Mouse (Mus musculus): ENCODE results near the gene Spns1. TPM values are rescaled to one million over a fixed set of nuclear protein-coding genes. Genes with fewer than 3 reads are reported as not detected.
"Not testable (repeated sequence)": the region's sequence is repeated elsewhere in the genome, so short reads cannot be mapped to it uniquely, and the experiment has no call there.

Gene Spns1
- polyA plus RNA-seq, 2 experiments: 11.6 to 21.7 TPM

DNA sequence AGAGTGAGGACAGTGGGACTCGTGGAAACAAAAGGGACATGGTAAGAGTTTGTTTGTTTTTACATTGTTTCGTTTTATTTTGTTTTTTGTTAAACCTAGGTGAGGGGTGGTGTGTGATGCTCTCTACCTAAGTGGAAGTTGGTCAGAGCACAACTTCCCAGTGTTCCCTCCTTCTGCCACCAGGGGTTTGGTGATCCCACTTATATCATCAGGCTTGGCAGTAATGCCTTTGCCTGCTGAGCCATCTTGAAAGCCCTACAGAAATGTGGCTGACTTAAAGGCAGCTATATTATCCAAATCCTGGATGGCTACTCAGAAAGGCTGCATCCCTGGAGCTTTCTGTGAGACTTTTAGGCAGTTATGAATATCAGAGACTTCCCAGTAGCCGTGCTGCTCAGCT lies 44.6 kb downstream of the Spns1 start:
- Histone ChIP-seq H3K9ac (replicated peaks) (no peak overlapping the region), H3K27ac (no peak overlapping the region), H3K4me2 (ENCODE audit: low read depth) (no peak overlapping the region), H3K4me1 (replicated peaks; ENCODE audit: control insufficient read depth in 2 of 2, insufficient read depth in 2 of 2, low read length in 1 of 2) (no peaks in the 10 kb centered on the region), H3K9me3 (ENCODE audit: control insufficient read depth, low read length) (no peaks in the 10 kb centered on the region), H3K36me3 (replicated peaks; ENCODE audit: control insufficient read depth, insufficient read depth, low read depth) (no peaks in the 10 kb centered on the region), H3K27me3 (ENCODE audit: control insufficient read depth, insufficient read depth, low read length) (no peaks in the 10 kb centered on the region), H3K4me3 (ENCODE audit: insufficient read depth in 1 of 2, low read depth in 2 of 2, low read length in 2 of 2) (no peak overlapping the region)
- ATAC-seq (ENCODE audit: insufficient read depth) (no peak), DNase-seq (ENCODE audit: low read depth in 3 of 3, low spot score in 3 of 3) (no peak)
- WGBS (ENCODE audit: insufficient replicate concordance): 48% methylated on average over 3 of the region's 3 CpGs
- TF ChIP-seq EP300 (IDR thresholded peaks at IDR 0.05; ENCODE audit: low read depth): no peak
- TF ChIP-seq CTCF (IDR thresholded peaks at IDR 0.05; ENCODE audit: low read depth): no peak

DNA sequence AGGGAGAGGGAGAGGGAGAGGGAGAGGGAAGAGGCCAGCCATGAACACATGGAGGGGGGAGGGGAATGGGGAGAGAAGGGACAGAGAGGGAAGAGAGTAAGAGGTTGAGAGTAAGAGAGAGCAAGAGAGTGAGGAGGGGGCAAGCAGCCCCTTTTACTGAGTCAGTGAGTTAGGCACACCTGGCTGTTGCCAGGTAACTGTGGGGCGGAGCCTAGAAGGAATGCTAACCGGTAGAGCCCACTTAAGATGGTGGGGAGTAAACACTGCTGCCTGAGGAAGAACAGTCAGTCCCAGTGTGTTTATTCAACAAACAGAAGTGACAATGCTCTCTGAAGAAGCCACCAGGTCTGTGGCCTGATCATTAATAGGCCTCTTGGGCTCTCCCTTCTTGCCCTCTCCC lies 46.6 kb downstream of the Spns1 start:
- H3K9ac ChIP-seq (replicated peaks): no peak overlapping the region
- H3K27ac ChIP-seq: no peak overlapping the region
- no peak for TF ChIP-seq CTCF (IDR thresholded peaks at IDR 0.05; ENCODE audit: low read depth)
- no peak for TF ChIP-seq EP300 (IDR thresholded peaks at IDR 0.05; ENCODE audit: low read depth)
- DNase-seq (ENCODE audit: low read depth in 3 of 3, low spot score in 3 of 3) (no peak), ATAC-seq (ENCODE audit: insufficient read depth) (no peak)
- H3K36me3 ChIP-seq (replicated peaks; ENCODE audit: control insufficient read depth, insufficient read depth, low read depth): no peaks in the 10 kb centered on the region
- no peak overlapping the region for H3K4me3 ChIP-seq (ENCODE audit: insufficient read depth in 1 of 2, low read depth in 2 of 2, low read length in 2 of 2)
- WGBS (ENCODE audit: insufficient replicate concordance): 50% methylated on average over 2 of the region's 2 CpGs
- H3K4me1 ChIP-seq (replicated peaks; ENCODE audit: control insufficient read depth in 2 of 2, insufficient read depth in 2 of 2, low read length in 1 of 2): no peaks in the 10 kb centered on the region
- H3K9me3 ChIP-seq (ENCODE audit: control insufficient read depth, low read length): no peaks in the 10 kb centered on the region
- no peaks in the 10 kb centered on the region for H3K27me3 ChIP-seq (ENCODE audit: control insufficient read depth, insufficient read depth, low read length)
- no peak overlapping the region for H3K4me2 ChIP-seq (ENCODE audit: low read depth)

DNA sequence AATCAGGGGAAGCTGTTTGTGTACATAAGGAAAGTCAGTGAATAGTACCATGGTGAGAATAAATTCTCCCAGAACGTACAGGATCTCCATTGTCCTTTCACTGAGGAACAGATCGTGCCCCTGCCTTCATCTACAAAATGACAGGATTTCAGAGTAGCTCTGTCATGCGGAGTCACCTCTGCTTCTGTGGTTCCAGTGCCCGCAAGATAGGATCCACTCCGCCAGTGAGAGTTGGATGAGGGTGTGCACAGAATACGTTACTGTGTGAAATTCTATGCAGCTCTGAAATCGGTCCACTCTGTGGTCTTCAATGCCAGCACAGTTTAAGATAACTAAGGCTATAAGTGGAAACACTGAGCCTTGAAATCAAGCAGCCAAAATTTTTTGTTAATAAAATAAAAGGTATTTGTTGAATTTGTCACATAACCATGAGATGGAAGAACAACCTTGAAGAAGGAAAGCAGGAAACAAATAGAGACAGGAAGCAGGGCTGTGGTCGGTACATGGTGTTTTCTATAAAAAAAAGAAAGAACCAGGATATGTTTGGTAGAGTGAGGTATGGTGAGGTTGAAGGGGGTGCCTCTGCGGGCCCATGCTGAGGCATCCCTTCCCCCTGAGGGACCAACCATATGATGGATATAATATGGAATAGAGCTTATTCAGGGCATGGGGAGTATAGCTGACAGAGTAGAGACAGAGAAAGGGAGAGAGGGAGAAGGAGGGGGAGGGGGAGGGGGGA lies 47.2 kb downstream of the Spns1 start:
- no peak overlapping the region for H3K27ac ChIP-seq
- no peaks in the 10 kb centered on the region for H3K9me3 ChIP-seq (ENCODE audit: control insufficient read depth, low read length)
- H3K27me3 ChIP-seq (ENCODE audit: control insufficient read depth, insufficient read depth, low read length): no peaks in the 10 kb centered on the region
- H3K36me3 ChIP-seq (replicated peaks; ENCODE audit: control insufficient read depth, insufficient read depth, low read depth): no peaks in the 10 kb centered on the region
- 27% methylated on average over 9 of the region's 9 CpGs for WGBS (ENCODE audit: insufficient replicate concordance)
- ATAC-seq (ENCODE audit: insufficient read depth) (no peak), DNase-seq (ENCODE audit: low read depth in 3 of 3, low spot score in 3 of 3) (no peak)
- H3K4me1 ChIP-seq (replicated peaks; ENCODE audit: control insufficient read depth in 2 of 2, insufficient read depth in 2 of 2, low read length in 1 of 2): no peaks in the 10 kb centered on the region
- no peak for TF ChIP-seq CTCF (IDR thresholded peaks at IDR 0.05; ENCODE audit: low read depth)
- no peak for TF ChIP-seq EP300 (IDR thresholded peaks at IDR 0.05; ENCODE audit: low read depth)
- H3K4me3 ChIP-seq (ENCODE audit: insufficient read depth in 1 of 2, low read depth in 2 of 2, low read length in 2 of 2): no peak overlapping the region
- no peak overlapping the region for H3K4me2 ChIP-seq (ENCODE audit: low read depth)
- no peak overlapping the region for H3K9ac ChIP-seq (replicated peaks)

DNA sequence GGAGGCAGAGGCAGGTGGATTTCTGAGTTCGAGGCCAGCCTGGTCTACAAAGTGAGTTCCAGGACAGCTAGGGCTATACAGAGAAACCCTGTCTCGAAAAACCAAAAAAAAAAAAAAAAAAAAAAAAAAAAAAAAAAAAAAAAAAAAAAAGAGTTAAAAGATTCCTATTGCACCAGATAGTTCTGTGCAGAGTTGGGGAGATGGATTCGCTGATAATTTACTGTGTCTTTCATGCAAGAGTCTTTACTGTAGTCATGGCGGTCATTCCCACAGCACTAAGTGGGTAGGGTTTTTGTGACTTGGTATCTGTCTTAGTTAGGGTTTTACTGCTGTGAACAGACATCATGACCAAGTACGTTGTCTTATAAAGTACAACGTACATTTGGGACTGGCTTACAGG lies 48.4 kb downstream of the Spns1 start:
- H3K36me3 ChIP-seq (replicated peaks; ENCODE audit: control insufficient read depth, insufficient read depth, low read depth); DNase-seq (ENCODE audit: low read depth in 3 of 3, low spot score in 3 of 3); H3K27ac ChIP-seq; ATAC-seq (ENCODE audit: insufficient read depth); H3K27me3 ChIP-seq (ENCODE audit: control insufficient read depth, insufficient read depth, low read length); H3K4me1 ChIP-seq (replicated peaks; ENCODE audit: control insufficient read depth in 2 of 2, insufficient read depth in 2 of 2, low read length in 1 of 2); H3K4me2 ChIP-seq (ENCODE audit: low read depth); H3K9ac ChIP-seq (replicated peaks); H3K9me3 ChIP-seq (ENCODE audit: control insufficient read depth, low read length); H3K4me3 ChIP-seq (ENCODE audit: insufficient read depth in 1 of 2, low read depth in 2 of 2, low read length in 2 of 2): not testable (repeated sequence)
- 72% methylated on average over 5 of the region's 6 CpGs for WGBS (ENCODE audit: insufficient replicate concordance)

DNA sequence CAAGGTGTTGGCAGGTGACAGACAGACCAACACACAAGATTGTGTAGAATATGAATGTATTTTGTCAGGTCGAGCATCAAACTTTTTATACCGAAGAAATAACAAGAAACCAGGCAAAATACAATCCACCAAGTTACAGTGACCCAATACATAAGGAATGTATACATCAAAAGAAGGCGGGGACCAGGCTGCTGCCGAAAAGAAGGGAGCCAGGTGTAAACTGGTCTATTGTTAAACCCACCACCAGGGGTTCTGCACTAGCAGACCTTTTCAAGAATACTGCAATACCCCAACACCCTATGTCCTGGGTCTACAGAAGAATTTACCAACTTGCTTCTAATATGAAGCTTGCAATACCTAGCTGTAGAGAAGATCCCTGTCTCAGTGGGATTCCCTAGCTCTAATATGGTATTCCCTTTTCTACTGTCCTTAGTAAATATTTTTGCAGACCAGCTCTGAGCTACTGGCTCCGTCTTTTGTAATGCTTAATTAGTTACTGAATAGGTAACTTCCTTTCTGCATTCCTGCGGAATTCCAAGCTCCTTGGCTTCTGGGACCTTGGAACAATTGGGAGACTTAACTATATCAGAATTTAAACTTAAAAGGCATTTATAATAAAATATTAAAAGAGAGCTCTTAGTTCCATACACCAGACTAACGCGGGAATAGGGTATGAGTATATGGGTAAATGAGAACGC lies 51.5 kb downstream of the Spns1 start:
- not testable (repeated sequence) for DNase-seq (ENCODE audit: low read depth in 3 of 3, low spot score in 3 of 3); H3K27ac ChIP-seq; H3K4me1 ChIP-seq (replicated peaks; ENCODE audit: control insufficient read depth in 2 of 2, insufficient read depth in 2 of 2, low read length in 1 of 2); H3K4me2 ChIP-seq (ENCODE audit: low read depth); ATAC-seq (ENCODE audit: insufficient read depth); H3K4me3 ChIP-seq (ENCODE audit: insufficient read depth in 1 of 2, low read depth in 2 of 2, low read length in 2 of 2); H3K9me3 ChIP-seq (ENCODE audit: control insufficient read depth, low read length); H3K27me3 ChIP-seq (ENCODE audit: control insufficient read depth, insufficient read depth, low read length); H3K36me3 ChIP-seq (replicated peaks; ENCODE audit: control insufficient read depth, insufficient read depth, low read depth); H3K9ac ChIP-seq (replicated peaks)
- WGBS (ENCODE audit: insufficient replicate concordance): 36% methylated on average over 9 of the region's 9 CpGs

Measured in liver, embryonic 14.5 days (tissue).